Mouse (Mus musculus) G1E (cell line): ENCODE measurements at regions not wholly inside any gene's neighbourhood (a gene's known extent, or its start where the extent isn't known, plus 50 kb on each side); places are given as distances from the start of the nearest gene placed in this dataset.

Experiments
- ATAC-seq: 2 replicates; pipeline ENCODE4 v1.8.0; 2016; ENCODE audit warnings: mild to moderate bottlenecking; ENCODE audit not compliant: insufficient number of reproducible peaks, poor library complexity, low FRiP score, severe bottlenecking; ENCODE audit errors: extremely low read depth
- DNase-seq: peaks from one replicate; pipeline ENCODE4 v3.0.0; 2012; ENCODE audit warnings: low spot score
- H3K27me3 ChIP-seq: 2 replicates; pipeline ENCODE4 v1.6.1; 2012; ENCODE audit warnings: mild to moderate bottlenecking, low read length, inconsistent platforms; ENCODE audit not compliant: insufficient read depth
- H3K36me3 ChIP-seq: replicated peaks from 2 replicates; pipeline ENCODE3; 2012; ENCODE audit warnings: mild to moderate bottlenecking, inconsistent platforms
- H3K4me1 ChIP-seq: 2 replicates; pipeline ENCODE4 v1.6.1; 2012; ENCODE audit warnings: low read depth, low read length, inconsistent platforms, mixed read lengths; ENCODE audit not compliant: insufficient read depth
- H3K4me3 ChIP-seq: 2 replicates; pipeline ENCODE4 v1.5.1; 2012; ENCODE audit warnings: low read depth, mild to moderate bottlenecking, inconsistent platforms, low read length, moderate library complexity, mixed read lengths
- H3K9me3 ChIP-seq: replicated peaks from 2 replicates; pipeline ENCODE4 v1.6.1; 2012; ENCODE audit warnings: inconsistent platforms
- CTCF ChIP-seq: IDR thresholded peaks from 2 replicates; pipeline ENCODE4 v1.5.1; 2012; ENCODE audit warnings: low read depth, low read length, inconsistent platforms, mixed read lengths
- GATA1 ChIP-seq: IDR thresholded peaks from 2 replicates; pipeline ENCODE4 v1.6.1; 2012; ENCODE audit warnings: borderline replicate concordance, low read length, inconsistent platforms, mixed read lengths
- GATA2 ChIP-seq: IDR thresholded peaks from 2 replicates; pipeline ENCODE4 v1.6.1; 2012; ENCODE audit warnings: low read depth, low read length, inconsistent platforms, borderline replicate concordance
- POLR2AphosphoS5 ChIP-seq: IDR thresholded peaks from 2 replicates; pipeline ENCODE4 v1.6.1; 2012; ENCODE audit warnings: low read depth, low read length, inconsistent platforms; ENCODE audit not compliant: insufficient replicate concordance
- TAL1 ChIP-seq: conservative IDR thresholded peaks from 2 replicates; pipeline ENCODE4 v1.6.1; 2012; ENCODE audit warnings: low read depth, low read length, inconsistent platforms, mixed read lengths

GRCm38 (mm10) chr12:12788263-12788852 is 153.4 kb downstream of the Mycn start:
- no peak overlapping the region for H3K4me3 ChIP-seq
- DNase-seq (no peak), ATAC-seq (no peak)
- no peaks in the 10 kb centered on the region for H3K36me3 ChIP-seq
- peaks cover 18% of the 10 kb centered on the region for H3K9me3 ChIP-seq
- TF ChIP-seq GATA1 (no peak), POLR2AphosphoS5 (no peak), GATA2 (no peak), CTCF (no peak), TAL1 (no peak)
- no peaks in the 10 kb centered on the region for H3K27me3 ChIP-seq
- H3K4me1 ChIP-seq, result no peaks in the 10 kb centered on the region

DNA sequence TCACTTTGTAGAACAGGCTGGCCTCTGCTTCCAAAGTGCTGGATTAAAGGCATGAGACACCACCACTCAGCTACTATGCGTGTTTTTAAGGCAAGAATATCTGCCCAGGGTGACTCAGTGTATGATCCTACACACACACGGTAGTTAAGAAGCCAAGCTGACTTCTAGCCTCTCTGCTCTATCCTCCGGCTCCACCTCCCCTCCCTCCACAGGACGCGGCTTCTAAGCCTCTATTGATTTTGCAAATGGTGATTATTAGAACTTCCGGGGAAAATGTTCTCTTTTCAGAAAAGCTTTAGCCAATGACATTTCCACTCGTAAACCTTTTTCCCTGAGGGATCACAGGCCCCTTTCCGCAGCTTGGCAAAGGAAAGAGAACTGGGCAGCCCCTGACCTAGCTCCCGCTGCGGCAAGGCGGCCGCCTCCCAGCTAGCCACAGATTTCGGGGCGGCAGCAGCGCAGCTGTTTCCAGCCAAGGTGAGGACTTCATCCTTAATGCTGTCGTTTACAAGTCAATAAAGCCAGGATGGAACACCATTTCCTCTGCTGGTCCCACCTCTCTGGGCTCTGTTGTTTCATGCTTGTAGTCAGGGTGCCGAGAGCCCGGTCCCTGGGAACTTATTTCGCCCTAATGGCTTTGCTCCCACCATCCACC is 154.0 kb downstream of the Mycn start:
- Histone ChIP-seq H3K27me3 (no peaks in the 10 kb centered on the region), H3K4me3 (no peak overlapping the region), H3K9me3 (peaks cover 18% of the 10 kb centered on the region), H3K36me3 (no peaks in the 10 kb centered on the region), H3K4me1 (no peaks in the 10 kb centered on the region)
- TF ChIP-seq POLR2AphosphoS5 (no peak), GATA2 (no peak), GATA1 (no peak), CTCF (no peak), TAL1 (no peak)
- DNase-seq (no peak), ATAC-seq (no peak)

DNA sequence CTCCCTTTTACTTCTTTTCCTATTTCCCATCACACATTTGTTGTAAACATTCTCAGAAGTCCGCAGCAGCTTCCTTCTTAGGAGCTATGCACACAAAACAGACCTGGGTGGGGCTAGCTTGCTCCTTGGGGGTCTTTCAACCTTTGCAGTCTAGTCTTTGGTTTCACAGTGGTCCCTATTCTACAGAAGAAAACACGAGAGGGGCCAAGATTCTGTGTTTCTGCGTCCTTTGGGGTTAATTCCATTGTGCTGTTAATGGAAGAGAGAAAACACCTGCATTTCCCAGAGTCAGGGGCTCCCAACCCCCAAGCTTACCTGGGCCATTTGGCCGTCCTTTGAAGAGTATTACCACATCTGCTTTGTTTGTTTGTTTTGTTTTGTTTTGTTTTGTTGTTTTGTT is 154.6 kb downstream of the Mycn start:
- H3K36me3 ChIP-seq, result no peaks in the 10 kb centered on the region
- peaks cover 16% of the 10 kb centered on the region for H3K9me3 ChIP-seq
- no peak overlapping the region for H3K4me3 ChIP-seq
- no peak for ATAC-seq
- H3K27me3 ChIP-seq, result no peaks in the 10 kb centered on the region
- TF ChIP-seq GATA2 (no peak), POLR2AphosphoS5 (no peak)
- DNase-seq, result no peak
- H3K4me1 ChIP-seq, result no peaks in the 10 kb centered on the region

DNA sequence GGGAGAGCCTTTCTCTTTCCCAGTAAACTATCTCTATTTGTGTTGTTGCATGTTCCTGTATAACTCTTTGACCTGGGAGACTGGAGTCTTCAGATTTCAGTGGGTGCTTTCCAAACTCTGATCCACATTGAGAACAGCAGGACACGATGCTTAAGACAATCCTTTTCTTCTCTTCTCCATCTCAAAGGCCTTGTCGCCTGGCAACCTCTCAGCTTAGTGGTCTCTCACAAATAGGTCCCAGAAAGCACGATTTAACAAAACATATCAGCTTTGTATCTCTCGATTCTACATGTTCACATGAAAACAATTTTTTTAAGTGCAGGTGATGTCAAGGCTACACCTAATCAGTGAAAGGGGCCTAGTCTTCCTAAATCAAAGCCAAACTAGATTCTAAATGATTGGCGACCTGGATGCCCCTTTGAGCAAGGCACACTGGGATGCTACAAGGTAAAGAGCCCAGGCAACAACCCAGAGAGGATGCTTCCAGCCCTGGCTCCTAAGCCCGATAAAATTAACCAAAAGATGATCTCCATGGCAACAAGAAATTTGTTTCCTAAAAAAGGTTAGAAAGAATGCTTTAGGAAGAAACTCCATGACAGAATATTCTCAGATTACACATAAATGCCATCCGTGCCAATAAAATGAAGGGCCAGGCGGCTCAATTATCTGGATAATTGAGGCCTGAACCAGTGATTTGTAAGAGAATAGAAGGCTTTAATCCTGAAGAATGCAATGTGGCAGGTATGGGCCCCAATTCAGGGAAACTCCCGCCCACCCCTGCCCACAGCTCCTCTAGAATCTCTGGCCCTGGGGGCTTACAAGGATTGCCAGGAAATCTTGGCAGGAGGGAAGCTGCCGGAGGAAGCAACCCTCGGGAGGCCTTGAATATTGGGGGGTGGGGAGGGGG is 157.8 kb downstream of the Mycn start:
- TF ChIP-seq POLR2AphosphoS5, result no peak
- Histone ChIP-seq H3K36me3 (no peaks in the 10 kb centered on the region), H3K27me3 (no peaks in the 10 kb centered on the region), H3K4me1 (no peaks in the 10 kb centered on the region), H3K4me3 (no peak overlapping the region), H3K9me3 (peaks cover 17% of the 10 kb centered on the region)
- no peak for ATAC-seq
- DNase-seq, result no peak

DNA sequence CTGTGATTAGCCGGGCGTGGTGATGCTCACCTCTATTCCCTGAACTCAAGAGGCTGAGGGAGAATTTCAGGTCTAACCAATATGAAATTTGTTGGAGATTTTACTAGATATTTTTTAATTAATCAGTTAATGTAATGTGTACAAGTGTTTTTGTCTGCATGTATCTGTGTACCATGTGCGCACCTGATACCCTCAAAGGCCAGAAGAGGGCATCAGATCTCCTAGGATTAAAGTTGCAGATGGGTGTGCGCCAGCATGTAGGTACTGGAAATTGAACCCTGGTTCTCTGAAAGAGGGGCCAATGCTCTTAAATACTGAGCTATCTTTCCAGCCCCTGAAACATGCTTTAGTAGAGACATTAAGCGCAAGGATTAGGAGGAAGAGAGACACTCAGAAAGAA is 160.2 kb downstream of the Mycn start:
- ATAC-seq (no peak), DNase-seq (no peak)
- H3K9me3 ChIP-seq, result peaks cover 16% of the 10 kb centered on the region
- H3K27me3 ChIP-seq, result no peaks in the 10 kb centered on the region
- H3K4me1 ChIP-seq, result no peaks in the 10 kb centered on the region
- no peak for TF ChIP-seq GATA2
- TF ChIP-seq GATA1, result no peak
- no peak for TF ChIP-seq TAL1
- TF ChIP-seq CTCF, result no peak
- no peak for TF ChIP-seq POLR2AphosphoS5
- no peak overlapping the region for H3K4me3 ChIP-seq
- H3K36me3 ChIP-seq, result no peaks in the 10 kb centered on the region

DNA sequence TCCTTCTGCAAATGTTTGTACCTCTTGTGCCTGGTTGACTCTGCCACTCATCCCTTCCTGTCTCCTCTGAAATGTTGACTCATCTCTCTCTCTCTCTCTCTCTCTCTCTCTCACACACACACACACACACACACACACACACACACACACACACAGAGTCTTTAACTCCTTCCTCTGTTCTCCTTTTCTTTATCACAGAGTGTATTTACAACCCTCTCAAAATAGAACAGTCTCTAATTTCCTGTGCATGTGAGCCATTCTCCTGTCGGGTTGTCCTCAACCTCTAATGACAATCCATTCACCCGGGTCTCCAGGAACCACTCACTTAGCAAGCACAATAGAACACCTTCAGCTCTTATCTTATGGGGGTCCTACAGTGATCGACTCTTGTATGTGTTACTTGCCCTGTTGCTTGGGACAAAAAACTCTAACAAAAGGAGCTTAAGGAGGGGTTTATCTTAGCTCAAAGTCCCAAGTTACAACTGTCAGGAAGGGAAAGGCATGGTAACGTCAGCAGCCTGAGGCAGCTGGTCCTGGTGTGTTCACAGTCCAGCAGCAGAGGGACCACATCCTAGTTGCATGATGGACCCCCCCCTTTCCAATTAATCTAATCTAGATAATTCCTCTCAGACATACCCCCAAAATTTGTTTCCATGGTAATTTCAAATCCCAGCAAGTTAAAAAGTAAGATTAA is 163.0 kb downstream of the Mycn start:
- H3K36me3 ChIP-seq, result no peaks in the 10 kb centered on the region
- H3K27me3 ChIP-seq, result no peaks in the 10 kb centered on the region
- no peak overlapping the region for H3K4me3 ChIP-seq
- DNase-seq (no peak), ATAC-seq (no peak)
- H3K4me1 ChIP-seq, result no peaks in the 10 kb centered on the region
- peaks cover 16% of the 10 kb centered on the region for H3K9me3 ChIP-seq
- TF ChIP-seq TAL1 (no peak), CTCF (no peak), POLR2AphosphoS5 (no peak), GATA2 (no peak), GATA1 (no peak)
